Comparison of ENCODE assay signal across 19 mouse cellular contexts in the genomic region with DNA sequence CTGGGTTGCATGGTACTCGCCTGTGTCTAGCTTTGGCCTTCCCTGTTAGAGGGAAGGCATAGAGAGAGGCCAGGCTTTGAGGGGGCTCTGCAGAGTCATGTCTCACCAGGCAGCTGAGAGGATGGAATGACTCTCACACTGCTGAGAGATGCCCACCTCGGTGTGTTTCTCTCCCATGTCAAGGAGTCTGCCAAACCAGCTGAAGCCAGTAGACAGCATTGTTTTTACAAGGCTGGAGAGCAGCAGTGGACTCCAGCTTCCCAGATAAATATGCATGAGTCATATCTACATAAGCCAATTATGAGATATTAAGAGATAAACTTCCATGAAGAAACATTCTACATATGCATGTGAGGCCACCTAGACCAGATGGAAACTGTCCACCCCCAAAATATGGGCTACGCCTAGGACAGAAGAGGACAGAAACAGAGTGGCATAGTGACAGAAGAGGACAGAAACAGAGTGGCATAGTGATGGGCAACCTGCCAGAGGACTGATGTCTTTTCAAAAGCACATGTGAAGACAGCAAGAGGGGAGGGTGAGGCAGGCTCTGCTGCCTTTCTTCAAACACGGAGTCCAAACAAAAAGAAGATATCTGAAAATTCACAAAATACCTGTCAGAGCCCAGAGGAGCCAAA. TPM values are rescaled to one million over a fixed set of nuclear protein-coding genes. Genes with fewer than 3 reads are reported as not detected.
DNase-seq lines count a peak whose midpoint lies in the region; ATAC-seq and TF ChIP-seq lines count a peak whose summit lies in the region.
"Had no signal": no experiment of that assay in that cellular context is flagged by ENCODE, and none has a peak within 500 bp of the region (broad histone marks: within the 10 kb centered on the region; RNA-seq: fewer than 3 reads in every experiment).

No protein-coding gene starts in this region.

- no peaks in the 10 kb centered on the region for H3K9me3 ChIP-seq in hindbrain, embryonic 12.5 days (replicated peaks)
- no peaks in the 10 kb centered on the region for H3K9me3 ChIP-seq in hindbrain, embryonic 14.5 days (ENCODE audit: control insufficient read depth, low read length)
- H3K9me3 ChIP-seq in hindbrain, postnatal 0 days (ENCODE audit: low read length): no peaks in the 10 kb centered on the region
- H3K9me3 ChIP-seq: heart, embryonic 15.5 days; liver, embryonic 12.5 days had no signal

- WGBS in hindbrain, embryonic 12.5 days: 75% methylated on average over 4 of the region's 4 CpGs
- WGBS in hindbrain, embryonic 14.5 days: 62% methylated on average over 4 of the region's 4 CpGs
- WGBS in hindbrain, postnatal 0 days: 41% methylated on average over 4 of the region's 4 CpGs

- no peak overlapping the region for H3K27ac ChIP-seq in hindbrain, embryonic 12.5 days
- no peak overlapping the region for H3K27ac ChIP-seq in hindbrain, embryonic 14.5 days
- no peak overlapping the region for H3K27ac ChIP-seq in hindbrain, postnatal 0 days
- H3K27ac ChIP-seq: heart, embryonic 15.5 days; left cerebral cortex, adult 2 months; liver, embryonic 12.5 days had no signal

- H3K36me3 ChIP-seq in hindbrain, embryonic 12.5 days: no peaks in the 10 kb centered on the region
- H3K36me3 ChIP-seq in hindbrain, embryonic 14.5 days (replicated peaks; ENCODE audit: control insufficient read depth, insufficient read depth): no peaks in the 10 kb centered on the region
- no peaks in the 10 kb centered on the region for H3K36me3 ChIP-seq in hindbrain, postnatal 0 days (ENCODE audit: insufficient read depth, low read length)
- H3K36me3 ChIP-seq: heart, embryonic 15.5 days; liver, embryonic 12.5 days had no signal

- no peak overlapping the region for H3K4me2 ChIP-seq in hindbrain, embryonic 12.5 days (replicated peaks)
- no peak overlapping the region for H3K4me2 ChIP-seq in hindbrain, embryonic 14.5 days (replicated peaks)
- H3K4me2 ChIP-seq in hindbrain, postnatal 0 days (ENCODE audit: low read depth, low read length): no peak overlapping the region
- H3K4me2 ChIP-seq: heart, embryonic 15.5 days; liver, embryonic 12.5 days; lung, embryonic 14.5 days had no signal

- H3K27me3 ChIP-seq in hindbrain, embryonic 12.5 days: no peaks in the 10 kb centered on the region
- no peaks in the 10 kb centered on the region for H3K27me3 ChIP-seq in hindbrain, embryonic 14.5 days (ENCODE audit: control insufficient read depth, insufficient read depth, low read length)
- H3K27me3 ChIP-seq in hindbrain, postnatal 0 days (ENCODE audit: insufficient read depth, low read length): no peaks in the 10 kb centered on the region
- H3K27me3 ChIP-seq: heart, embryonic 15.5 days; liver, embryonic 12.5 days had no signal

- peak overlapping the region; percentile 2; the same call in 1 of the 2 replicates for H3K9ac ChIP-seq in hindbrain, embryonic 12.5 days
- H3K9ac ChIP-seq in hindbrain, embryonic 14.5 days: no peak overlapping the region
- H3K9ac ChIP-seq in hindbrain, postnatal 0 days (replicated peaks; ENCODE audit: low read length): no peak overlapping the region
- H3K9ac ChIP-seq: heart, embryonic 15.5 days; liver, embryonic 12.5 days; lung, embryonic 14.5 days had no signal

- H3K4me1 ChIP-seq in hindbrain, embryonic 12.5 days: peaks cover 14% of the 10 kb centered on the region
- H3K4me1 ChIP-seq in hindbrain, embryonic 14.5 days (replicated peaks; ENCODE audit: control insufficient read depth, insufficient read depth, low read length): no peaks in the 10 kb centered on the region
- H3K4me1 ChIP-seq in hindbrain, postnatal 0 days (ENCODE audit: insufficient read depth, low read length): no peaks in the 10 kb centered on the region

- ATAC-seq in hindbrain, embryonic 12.5 days (ENCODE audit: low FRiP score): no peak
- ATAC-seq in hindbrain, embryonic 14.5 days (ENCODE audit: low FRiP score): no peak
- 0 out of 2 replicates have a peak, but pooled peaks have one; percentile 28 for ATAC-seq in hindbrain, postnatal 0 days
- ATAC-seq: forebrain, embryonic 16.5 days; liver, embryonic 12.5 days had no signal

- no peak for TF ChIP-seq CTCF in hindbrain, postnatal 0 days (IDR thresholded peaks at IDR 0.05; ENCODE audit: low read depth)

- peak; percentile 24 for DNase-seq in adrenal gland, postnatal 10 days
- DNase-seq in adrenal gland, adult 8-10 months: no peak
- DNase-seq in hindbrain, embryonic 14.5 days (ENCODE audit: low spot score): no peak
- DNase-seq in right cerebral cortex, postnatal 14 days: peak; percentile 23
- no peak for DNase-seq in right cerebral cortex, adult 18-20 months
- DNase-seq in hindbrain, postnatal 0 days (ENCODE audit: low spot score): no peak
- no peak for DNase-seq in cerebellum, postnatal 25 days
- DNase-seq: B cell, adult 2 months; cerebellum, adult 9-10 months; kidney, adult 18-20 months; kidney, postnatal 10 days; lung, embryonic 14.5 days; thymus, adult 2 months had no signal

- H3K4me3 ChIP-seq in hindbrain, embryonic 12.5 days: no peak overlapping the region
- no peak overlapping the region for H3K4me3 ChIP-seq in hindbrain, embryonic 14.5 days (replicated peaks; ENCODE audit: low read length)
- H3K4me3 ChIP-seq in hindbrain, postnatal 0 days (ENCODE audit: low read length): no peak overlapping the region
- H3K4me3 ChIP-seq: heart, embryonic 15.5 days; left cerebral cortex, adult 2 months; liver, embryonic 12.5 days had no signal

RNA-seq across cellular contexts. Expression of a gene that starts 23.4 kb away (rescaled TPM):
- total RNA-seq in adrenal gland, postnatal 10 days (2021): 1 to 10 TPM; 7.0 to 9.7 TPM
- 10 to 100 TPM; 13.7 to 15.1 (median 14.1) TPM for total RNA-seq in adrenal gland, adult 8-10 months (2022)
- polyA plus RNA-seq in hindbrain, embryonic 12.5 days (2016; fragmentation: Nextera tagmentation; extraction: Ambion mirVana): 78.6 and 86.0 TPM in 2 replicates
- 39.8 and 42.7 TPM in 2 replicates for polyA plus RNA-seq in hindbrain, embryonic 14.5 days (2014; fragmentation: Nextera tagmentation; extraction: Ambion mirVana)
- total RNA-seq in hindbrain, postnatal 0 days (2014; rRNA removed): 25.4 and 27.3 TPM in 2 replicates
- 35.8 and 36.5 TPM in 2 replicates for polyA plus RNA-seq in hindbrain, postnatal 0 days (2015; fragmentation: Nextera tagmentation; extraction: Ambion mirVana)

RNA-seq across cellular contexts. Expression of a gene that starts 39.7 kb away (rescaled TPM):
- total RNA-seq in adrenal gland, postnatal 10 days (2021): 1 to 10 TPM; 1.6 to 2.2 TPM
- 1 to 10 TPM; 1.8 to 4.4 (median 3.3) TPM for total RNA-seq in adrenal gland, adult 8-10 months (2022)
- polyA plus RNA-seq in hindbrain, embryonic 12.5 days (2016; fragmentation: Nextera tagmentation; extraction: Ambion mirVana): 1.5 TPM in 2 replicates
- 0.73 and 1.4 TPM in 2 replicates for polyA plus RNA-seq in hindbrain, embryonic 14.5 days (2014; fragmentation: Nextera tagmentation; extraction: Ambion mirVana)
- 2.7 and 3.1 TPM in 2 replicates for total RNA-seq in hindbrain, postnatal 0 days (2014; rRNA removed)
- 2.6 and 2.7 TPM in 2 replicates for polyA plus RNA-seq in hindbrain, postnatal 0 days (2015; fragmentation: Nextera tagmentation; extraction: Ambion mirVana)

RNA-seq across cellular contexts. Expression of a gene that starts 45.6 kb away (rescaled TPM):
- under 1 TPM in 1 of 2 experiments, not detected in 1; 0.51 TPM for total RNA-seq in adrenal gland, postnatal 10 days (2021)
- 1 to 10 TPM in 2 of 4 experiments, under 1 TPM in 2; 0.29 to 1.1 (median 0.89) TPM for total RNA-seq in adrenal gland, adult 8-10 months (2022)
- polyA plus RNA-seq in hindbrain, embryonic 12.5 days (2016; fragmentation: Nextera tagmentation; extraction: Ambion mirVana): 0.14 and 0.20 TPM in 2 replicates
- 0.08 and 0.31 TPM in 2 replicates for polyA plus RNA-seq in hindbrain, embryonic 14.5 days (2014; fragmentation: Nextera tagmentation; extraction: Ambion mirVana)
- 0.10 and 0.14 TPM in 2 replicates for total RNA-seq in hindbrain, postnatal 0 days (2014; rRNA removed)
- polyA plus RNA-seq in hindbrain, postnatal 0 days (2015; fragmentation: Nextera tagmentation; extraction: Ambion mirVana): 0.28 and 0.29 TPM in 2 replicates
- total RNA-seq: left cerebral cortex, adult 2 months had no signal
- polyA plus RNA-seq: limb, embryonic 11.5 days had no signal

Comparison
In these comparisons a context has a peak if more than half of its experiments do, and no peak if none do; other contexts are left out.
1. DNase-seq: peak in adrenal gland, postnatal 10 days (single experiment) and right cerebral cortex, postnatal 14 days (single experiment); none in adrenal gland, adult 8-10 months (single experiment), hindbrain, embryonic 14.5 days (single experiment), right cerebral cortex, adult 18-20 months (single experiment), hindbrain, postnatal 0 days (single experiment) and cerebellum, postnatal 25 days (0 of 2).